Mouse (Mus musculus) forebrain, postnatal 0 days (tissue): ENCODE results near the gene Nr0b2. TPM values are rescaled to one million over a fixed set of nuclear protein-coding genes. Genes with fewer than 3 reads are reported as not detected.

Experiments
- ATAC-seq: fragments of 200-750 bp; cut with Nextera tagmentation; 2 replicates; pipeline ENCODE4 v1.8.0; 2017; ENCODE audit warnings: mild to moderate bottlenecking, moderate library complexity
- DNase-seq: peaks from one replicate; pipeline ENCODE4 v3.0.0-alpha.2; 2015
- H3K27ac ChIP-seq: fragments of 300-500 bp; sonication (generic); 2 replicates; pipeline ENCODE4 v1.5.1; 2014; ENCODE audit warnings: low read depth, mild to moderate bottlenecking, antibody characterized with exemption, low read length, moderate library complexity, mixed read lengths
- H3K27me3 ChIP-seq: fragments of 300-500 bp; sonication (generic); 2 replicates; pipeline ENCODE4 v1.6.1; 2014; ENCODE audit warnings: mild to moderate bottlenecking, low read length, mixed read lengths; ENCODE audit not compliant: insufficient read depth
- H3K36me3 ChIP-seq: fragments of 300-500 bp; sonication (generic); 2 replicates; pipeline ENCODE4 v1.6.1; 2014; ENCODE audit warnings: mild to moderate bottlenecking, moderate library complexity; ENCODE audit not compliant: insufficient read depth
- H3K4me1 ChIP-seq: fragments of 300-500 bp; sonication (generic); 2 replicates; pipeline ENCODE4 v1.6.1; 2014; ENCODE audit warnings: antibody characterized with exemption; ENCODE audit not compliant: insufficient read depth
- H3K4me2 ChIP-seq: fragments of 300-500 bp; sonication (generic); 2 replicates; pipeline ENCODE4 v1.6.1; 2014; ENCODE audit warnings: low read depth, mild to moderate bottlenecking, moderate library complexity
- H3K4me3 ChIP-seq: fragments of 300-500 bp; sonication (generic); 2 replicates; pipeline ENCODE4 v1.5.1; 2014; ENCODE audit warnings: low read depth, low read length, mixed read lengths
- H3K9ac ChIP-seq: fragments of 300-500 bp; sonication (generic); 2 replicates; pipeline ENCODE4 v1.6.1; 2014; ENCODE audit warnings: mild to moderate bottlenecking
- H3K9me3 ChIP-seq: fragments of 300-500 bp; sonication (generic); 2 replicates; pipeline ENCODE4 v1.6.1; 2016; ENCODE audit warnings: low read length
- CTCF ChIP-seq: sonication (generic); IDR thresholded peaks from 2 replicates; pipeline ENCODE4 v1.5.1; 2016; ENCODE audit warnings: antibody characterized with exemption, control low read depth, low read depth
- WGBS: fragments of 180-500 bp; shearing (Covaris S2); extraction: QIAGEN DNeasy Blood & Tissue Kit; methylation state at CpG from one replicate; pipeline ENCODE4 v1.1.7; 2014; 5-methylcytosine and 5-hydroxymethylcytosine counted together
- polyA plus RNA-seq: library from polyadenylated mRNA; unstranded; fragments of >200 nt; fragmentation: Nextera tagmentation; extraction: Ambion mirVana; gene quantifications from 2 replicates; pipeline ENCODE4 v1.2.1, GENCODE M21; 2015
- total RNA-seq: library from RNA; depleted of rRNA; stranded (reverse); fragments of >200 nt; gene quantifications from 2 replicates; pipeline ENCODE4 v1.2.3, GENCODE M21; 2014

Nr0b2 gene
- total and polyA plus RNA-seq, 2 experiments from 2014 or later = not detected

- Histone ChIP-seq H3K27me3 (no peaks in the 10 kb centered on the region), H3K36me3 (no peaks in the 10 kb centered on the region), H3K9ac (no peak overlapping the region), H3K4me2 (no peak overlapping the region), H3K4me3 (no peak overlapping the region), H3K4me1 (no peaks in the 10 kb centered on the region), H3K9me3 (no peaks in the 10 kb centered on the region), H3K27ac (no peak overlapping the region)
- no peak for TF ChIP-seq CTCF
- 74% methylated on average over 4 of the region's 4 CpGs for WGBS
- no peak for ATAC-seq
- no peak for DNase-seq
These were observed 8.4 kb downstream of the Nr0b2 start for GRCm38 (mm10) chr4:133561622-133562021.

GRCm38 (mm10) chr4:133563123-133563571 is 10.0 kb downstream of the Nr0b2 start:
- no peaks in the 10 kb centered on the region for H3K9me3 ChIP-seq
- whole genome bisulfite sequencing = 54% methylated on average over 11 of the region's 11 CpGs
- DNase-seq (peak; percentile 18), ATAC-seq (no peak)
- no peak overlapping the region for H3K4me3 ChIP-seq
- no peaks in the 10 kb centered on the region for H3K27me3 ChIP-seq
- H3K36me3 ChIP-seq = no peaks in the 10 kb centered on the region
- H3K4me2 ChIP-seq = no peak overlapping the region
- TF ChIP-seq CTCF = no peak
- H3K4me1 ChIP-seq = no peaks in the 10 kb centered on the region
- no peak overlapping the region for H3K27ac ChIP-seq
- H3K9ac ChIP-seq = no peak overlapping the region

- H3K36me3 ChIP-seq = no peaks in the 10 kb centered on the region
- TF ChIP-seq CTCF = no peak
- H3K27ac ChIP-seq = no peak overlapping the region
- H3K4me2 ChIP-seq = no peak overlapping the region
- no peaks in the 10 kb centered on the region for H3K27me3 ChIP-seq
- 34% methylated on average over 8 of the region's 8 CpGs for WGBS
- H3K9ac ChIP-seq = no peak overlapping the region
- DNase-seq (no peak), ATAC-seq (no peak)
- no peak overlapping the region for H3K4me3 ChIP-seq
- no peaks in the 10 kb centered on the region for H3K9me3 ChIP-seq
- no peaks in the 10 kb centered on the region for H3K4me1 ChIP-seq
These were observed 14.1 kb downstream of the Nr0b2 start for GRCm38 (mm10) chr4:133567251-133567650.

GRCm38 (mm10) chr4:133569291-133570065 is 16.3 kb downstream of the Nr0b2 start:
- ATAC-seq (no peak), DNase-seq (no peak)
- H3K27me3 ChIP-seq = no peaks in the 10 kb centered on the region
- no peak for TF ChIP-seq CTCF
- no peak overlapping the region for H3K27ac ChIP-seq
- no peak overlapping the region for H3K4me3 ChIP-seq
- 82% methylated on average over 10 of the region's 10 CpGs for WGBS
- H3K36me3 ChIP-seq = no peaks in the 10 kb centered on the region
- H3K9ac ChIP-seq = no peak overlapping the region
- no peak overlapping the region for H3K4me2 ChIP-seq
- no peaks in the 10 kb centered on the region for H3K9me3 ChIP-seq
- no peaks in the 10 kb centered on the region for H3K4me1 ChIP-seq

GRCm38 (mm10) chr4:133570066-133570466 is 16.9 kb downstream of the Nr0b2 start:
- Histone ChIP-seq H3K4me1 (no peaks in the 10 kb centered on the region), H3K4me2 (no peak overlapping the region), H3K4me3 (no peak overlapping the region), H3K36me3 (no peaks in the 10 kb centered on the region), H3K9ac (no peak overlapping the region), H3K27ac (no peak overlapping the region), H3K9me3 (no peaks in the 10 kb centered on the region), H3K27me3 (no peaks in the 10 kb centered on the region)
- TF ChIP-seq CTCF = no peak
- WGBS = 59% methylated on average over 10 of the region's 10 CpGs
- ATAC-seq (no peak), DNase-seq (no peak)

GRCm38 (mm10) chr4:133574070-133574842 is 21.1 kb downstream of the Nr0b2 start, which contains the start of gene Gpatch3:
Gpatch3 (plus strand) TSS chr4:133574745.
- WGBS = 5% methylated on average over 44 of the region's 44 CpGs
- peak; percentile 46 for TF ChIP-seq CTCF
- Histone ChIP-seq H3K27me3 (no peaks in the 10 kb centered on the region), H3K9me3 (no peaks in the 10 kb centered on the region), H3K4me2 (peak within 1 kb of the TSS; percentile 82), H3K9ac (peak within 1 kb of the TSS; percentile 73), H3K36me3 (peaks cover 15% of the 10 kb centered on the region), H3K27ac (peak within 1 kb of the TSS; percentile 73), H3K4me1 (no peaks in the 10 kb centered on the region), H3K4me3 (peak within 1 kb of the TSS; percentile 86)
- DNase-seq (peak; percentile 95), ATAC-seq (peak; percentile 95)

- DNase-seq = no peak
- ATAC-seq = peak; percentile 62
- TF ChIP-seq CTCF = no peak
- Histone ChIP-seq H3K36me3 (peaks cover 21% of the 10 kb centered on the region), H3K4me1 (no peaks in the 10 kb centered on the region), H3K27me3 (no peaks in the 10 kb centered on the region), H3K27ac (peak overlapping the region; percentile 73), H3K9me3 (no peaks in the 10 kb centered on the region), H3K9ac (peak overlapping the region; percentile 73), H3K4me3 (peak overlapping the region; percentile 86), H3K4me2 (peak overlapping the region; percentile 82)
- WGBS = under 1% methylated on average over 38 of the region's 41 CpGs
These were observed 21.6 kb downstream of the Nr0b2 start for GRCm38 (mm10) chr4:133574843-133575202.
